Mouse (Mus musculus): ENCODE measurements around the gene Tas2r134.

Tas2r134 gene

DNA sequence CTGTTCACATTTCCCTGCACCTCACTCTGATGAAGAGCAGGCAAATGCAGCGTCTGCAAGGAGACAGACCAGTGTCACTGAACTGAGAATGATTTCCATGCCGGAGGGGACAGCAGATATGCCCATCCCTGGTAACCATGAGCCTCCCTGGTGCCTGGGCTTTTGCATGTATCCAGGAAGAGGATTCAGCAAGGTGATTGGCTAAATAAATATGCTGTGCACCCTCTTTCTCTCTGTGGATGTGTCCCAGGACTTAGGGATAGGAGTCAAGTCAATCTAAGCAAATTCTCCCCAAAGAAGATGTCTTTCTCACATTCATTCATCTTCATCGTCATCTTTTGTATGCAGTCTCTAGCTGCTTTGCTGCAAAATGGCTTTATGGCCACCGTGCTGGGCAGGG lies at the start of gene Tas2r134:
Gene Tas2r134, plus strand, starts transcription at position 301 of the 400 bp plus-strand sequence.
- no peak for DNase-seq

DNA sequence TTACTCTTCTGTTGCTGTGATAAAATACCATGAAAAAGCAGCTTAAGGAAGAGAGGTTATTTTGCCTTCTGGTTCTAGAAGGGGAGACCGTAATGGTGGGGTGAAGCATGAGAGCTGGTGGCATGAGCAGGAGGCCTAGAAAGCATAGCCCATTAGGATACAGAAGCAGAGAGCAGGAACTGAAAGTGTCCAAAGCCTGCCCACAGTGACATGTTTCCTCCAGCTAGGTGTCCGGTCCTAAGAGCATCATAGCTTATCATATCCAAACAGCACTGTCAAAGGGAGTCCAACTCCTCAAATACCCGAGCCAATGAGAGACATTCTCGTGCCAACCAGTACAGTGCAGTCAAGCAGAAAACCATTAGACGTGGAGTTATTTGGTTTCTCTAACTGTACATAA lies 47.5 kb upstream of the Tas2r134 start:
- DNase-seq, result no peak

DNA sequence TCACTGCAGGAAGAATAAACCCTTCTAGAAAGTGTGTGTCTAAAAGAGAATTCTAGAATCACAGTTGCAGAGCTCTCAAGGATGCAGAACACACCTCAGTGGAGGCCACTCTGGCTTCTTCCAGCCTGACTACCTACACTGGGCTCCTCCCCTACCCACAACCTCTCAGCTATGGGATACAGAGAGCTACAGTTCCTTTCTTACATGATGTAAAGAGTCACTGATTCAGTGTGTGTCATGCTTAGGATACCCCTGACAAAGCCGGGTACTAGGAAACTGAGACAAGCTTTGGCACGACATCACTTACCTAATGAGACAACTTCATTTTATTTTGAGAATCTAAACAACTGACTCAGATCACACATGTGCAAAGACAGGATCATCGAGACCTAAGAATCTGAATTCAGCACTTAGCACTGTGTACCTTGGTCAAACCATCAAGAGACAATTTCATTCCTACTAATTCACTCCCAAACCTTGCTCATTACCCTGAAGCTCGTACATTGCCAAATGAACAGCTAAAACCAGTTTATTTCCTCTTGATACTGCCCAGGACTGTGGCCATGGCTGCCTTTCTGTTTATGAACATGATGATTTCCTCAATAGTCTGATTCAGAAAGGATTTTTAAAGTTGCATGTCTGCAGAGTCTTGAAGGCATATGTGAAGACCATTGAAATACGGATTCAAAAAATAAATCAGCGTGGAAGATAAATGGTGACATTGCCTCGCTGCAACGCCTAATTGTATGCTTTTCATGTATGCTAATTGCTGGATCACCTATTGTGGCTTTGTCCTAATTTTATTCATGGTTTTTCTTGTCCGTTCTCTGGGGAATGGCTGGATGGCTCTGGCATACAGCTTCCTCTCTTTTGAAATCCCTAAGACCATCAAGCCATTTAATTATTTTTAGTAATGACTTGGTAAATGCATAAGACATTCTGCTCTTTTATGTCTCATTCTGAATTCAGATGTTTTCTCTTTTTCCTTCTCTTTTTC lies 43.0 kb upstream of the Tas2r134 start:
- no peak for DNase-seq

DNA sequence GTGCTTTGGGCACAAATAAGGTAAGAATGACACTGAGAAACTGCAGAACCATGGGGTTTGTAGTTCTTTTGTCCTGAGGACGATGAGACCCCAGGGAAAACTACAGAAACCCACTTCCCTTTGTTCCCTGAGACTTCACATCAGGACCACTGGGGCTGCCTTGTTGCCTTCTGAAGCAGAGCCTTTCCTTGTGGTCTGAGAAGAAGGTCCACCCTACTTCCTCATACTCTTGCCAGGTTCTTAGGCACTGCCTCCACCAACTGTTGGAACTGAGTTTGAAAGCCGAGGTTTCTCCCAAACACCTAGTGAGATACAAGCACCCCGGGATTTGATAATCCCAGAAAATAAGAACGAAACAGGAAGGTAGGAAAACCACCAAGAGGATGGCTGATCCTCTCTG lies 39.0 kb upstream of the Tas2r134 start:
- DNase-seq, result no peak

DNA sequence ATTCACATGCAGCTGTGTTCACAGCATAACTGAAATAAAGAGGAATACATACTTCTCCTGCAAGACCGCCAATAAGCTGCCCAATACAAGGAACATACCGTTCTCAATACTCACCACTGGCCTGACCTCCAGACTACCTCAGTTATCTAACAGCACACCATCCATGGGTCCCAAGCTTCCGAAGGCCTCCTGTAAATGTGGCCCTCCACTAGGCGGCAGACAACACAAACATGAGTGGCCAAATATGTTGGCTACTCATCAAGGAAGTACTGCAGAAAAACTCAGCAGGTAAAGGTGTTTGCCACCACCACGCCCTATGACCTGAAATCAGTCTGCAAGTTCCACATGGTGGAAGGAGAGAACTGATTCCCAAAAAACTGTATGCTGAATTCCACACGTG lies 38.4 kb upstream of the Tas2r134 start:
- DNase-seq, result no peak

DNA sequence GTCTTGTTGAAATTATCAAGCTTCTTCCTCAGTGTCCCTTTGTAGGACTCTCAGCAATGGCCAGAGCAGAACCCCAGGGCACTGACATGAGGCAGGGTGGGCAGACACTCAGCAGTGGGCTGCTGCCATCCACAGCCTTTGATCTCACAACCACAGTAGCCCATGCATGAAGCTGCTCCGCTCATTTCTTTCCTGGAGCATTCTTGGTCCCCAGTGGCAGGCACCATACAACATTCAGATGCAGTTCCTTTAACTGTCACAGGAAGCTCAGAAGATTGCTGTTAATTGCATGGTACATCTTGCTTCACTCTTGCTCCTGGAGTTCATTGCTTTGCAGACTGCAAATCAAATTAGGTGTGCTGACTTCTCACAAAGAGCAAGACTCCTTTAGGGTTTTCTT lies 37.7 kb upstream of the Tas2r134 start:
- no peak for DNase-seq

DNA sequence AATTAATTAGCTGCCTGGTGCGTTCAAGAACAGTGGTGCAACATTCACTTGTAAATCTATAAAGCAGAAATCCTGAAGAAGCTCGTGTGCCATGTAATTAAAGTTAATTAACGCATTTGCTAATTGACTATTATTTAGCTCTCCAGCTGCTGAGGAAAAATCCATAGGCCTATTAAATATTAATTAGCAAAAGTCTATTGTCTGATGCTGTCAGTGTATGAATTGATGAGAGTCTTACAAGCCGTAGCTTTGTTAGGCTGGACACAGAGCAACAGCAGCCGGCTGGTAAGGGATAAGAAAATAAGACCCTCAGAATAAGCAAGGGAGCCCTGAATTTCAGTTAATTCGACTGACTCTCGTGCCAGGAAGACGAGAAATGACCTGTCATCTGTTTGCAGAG lies 37.0 kb upstream of the Tas2r134 start:
- DNase-seq, result no peak

DNA sequence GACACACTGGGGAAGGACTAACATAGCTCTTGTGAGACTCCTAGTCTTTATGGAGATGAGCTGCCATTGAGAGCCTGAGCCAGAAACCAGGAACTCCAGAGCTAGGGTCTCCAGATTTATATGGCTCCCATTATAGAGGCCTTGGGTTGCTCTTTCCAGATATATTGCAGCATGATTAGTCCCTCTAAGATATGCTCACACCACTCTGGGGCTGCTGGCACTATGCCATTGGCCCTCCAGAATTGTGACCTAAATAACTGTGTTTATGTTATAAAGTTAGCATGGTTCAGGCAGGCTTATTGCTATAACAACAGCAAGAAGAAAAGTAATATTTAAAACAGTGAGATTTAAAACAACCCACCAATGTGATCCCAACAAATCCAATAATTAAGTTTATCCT lies 35.2 kb upstream of the Tas2r134 start:
- DNase-seq, result no peak

DNA sequence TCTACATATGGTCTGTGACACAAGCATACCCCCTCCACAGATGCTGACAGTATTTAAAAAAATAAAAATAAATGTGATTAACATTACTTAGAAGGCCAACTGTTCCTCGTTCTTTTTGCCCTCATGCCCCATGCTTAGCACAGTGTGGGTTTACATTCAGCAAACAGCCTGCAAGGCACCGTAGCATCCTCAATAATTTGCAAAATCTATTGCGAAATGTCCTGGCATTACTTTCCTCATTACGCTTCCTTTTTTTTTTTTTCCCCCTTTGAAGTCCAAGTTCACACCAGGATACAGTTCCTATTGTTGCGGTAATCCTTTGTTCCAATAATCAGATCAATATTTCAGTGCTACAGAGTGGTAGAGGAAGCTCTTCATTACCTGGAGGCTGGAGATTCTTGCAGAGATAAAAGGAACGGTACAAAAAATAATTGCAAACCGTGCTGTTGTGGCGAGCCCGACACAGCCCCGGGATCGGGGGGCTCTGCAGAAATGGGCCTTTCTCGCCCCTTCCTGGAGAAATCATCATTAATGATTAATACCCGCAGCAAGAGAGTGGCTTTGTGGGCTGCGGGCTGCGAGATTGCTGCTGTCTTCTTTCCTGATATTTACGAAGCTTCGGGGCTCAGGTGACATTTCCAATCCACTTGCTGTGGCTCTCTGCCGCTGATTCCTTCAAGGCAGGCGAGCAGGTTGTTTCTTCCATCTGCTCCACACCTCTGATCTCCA lies 27.7 kb upstream of the Tas2r134 start:
- DNase-seq, result no peak

DNA sequence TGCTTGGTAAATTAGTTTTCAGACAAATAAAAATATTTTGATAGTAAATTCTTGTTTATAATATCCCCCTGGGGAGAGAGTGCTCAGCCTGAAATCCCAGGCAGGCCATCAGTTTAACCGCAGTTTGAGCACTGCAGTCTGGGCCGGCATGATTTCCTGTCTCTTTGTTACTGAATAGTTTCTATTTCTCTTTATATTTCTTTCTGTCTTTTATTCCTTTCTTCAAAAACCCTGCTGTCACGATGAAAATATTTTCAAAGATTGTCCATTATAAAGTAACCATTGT lies 27.2 kb upstream of the Tas2r134 start:
- DNase-seq, result no peak

DNA sequence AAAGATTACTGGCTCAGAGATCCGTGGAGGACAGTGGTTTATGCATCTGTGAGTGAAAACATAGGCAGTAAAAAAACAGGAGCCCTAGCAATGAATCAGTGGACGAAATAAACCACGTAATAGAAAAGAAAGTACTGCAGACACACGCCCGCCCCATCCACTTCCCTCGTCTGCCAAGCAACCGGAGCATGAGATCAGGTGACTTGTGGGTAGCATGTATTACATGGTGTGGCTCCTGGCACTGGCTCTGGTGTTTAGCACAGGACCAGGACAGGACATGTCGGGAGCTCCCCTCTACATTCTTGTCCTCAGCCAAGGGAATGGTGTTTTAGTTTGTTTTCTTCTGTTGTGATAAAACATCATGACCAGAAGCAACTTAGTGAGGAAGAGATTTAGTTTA lies 26.4 kb upstream of the Tas2r134 start:
- DNase-seq, result no peak

DNA sequence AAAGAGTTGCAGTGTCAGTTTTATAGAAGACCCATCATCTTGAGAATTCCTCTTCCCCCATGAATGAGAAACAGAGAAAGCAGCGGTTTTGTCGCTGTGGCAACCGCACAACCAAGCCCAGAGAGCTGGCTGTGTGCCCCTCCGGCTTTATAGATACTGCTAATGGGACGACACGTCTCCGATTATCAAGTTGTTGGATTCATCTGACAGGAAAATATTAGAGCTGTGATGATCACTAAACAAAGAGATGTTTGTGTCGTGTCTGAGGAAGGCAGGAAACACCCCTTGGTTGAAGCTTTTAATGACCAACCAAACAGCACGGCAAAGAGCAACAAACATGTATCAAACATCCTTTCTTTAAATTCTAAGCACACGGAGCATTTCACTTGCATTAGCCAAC lies 17.0 kb upstream of the Tas2r134 start:
- no peak for DNase-seq

DNA sequence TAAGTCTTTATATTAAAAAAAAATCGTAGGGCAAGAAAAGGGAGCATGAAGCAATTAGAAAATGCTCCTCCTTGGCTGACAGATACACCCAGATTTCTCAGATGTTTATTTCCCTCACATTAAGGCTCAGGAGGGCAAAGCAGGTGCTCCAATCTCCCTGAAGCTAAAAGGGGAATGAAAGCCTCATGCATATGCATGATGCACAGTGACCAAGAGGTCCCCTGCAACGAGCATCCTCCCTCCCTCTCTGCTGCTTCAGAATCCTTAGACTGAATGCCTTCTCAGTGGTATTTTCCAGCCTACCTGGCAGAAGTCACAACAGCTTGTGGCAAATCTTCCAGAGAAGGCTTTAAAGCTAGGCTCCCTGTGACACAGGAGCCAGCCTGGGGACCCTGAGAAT lies 16.4 kb upstream of the Tas2r134 start:
- no peak for DNase-seq

DNA sequence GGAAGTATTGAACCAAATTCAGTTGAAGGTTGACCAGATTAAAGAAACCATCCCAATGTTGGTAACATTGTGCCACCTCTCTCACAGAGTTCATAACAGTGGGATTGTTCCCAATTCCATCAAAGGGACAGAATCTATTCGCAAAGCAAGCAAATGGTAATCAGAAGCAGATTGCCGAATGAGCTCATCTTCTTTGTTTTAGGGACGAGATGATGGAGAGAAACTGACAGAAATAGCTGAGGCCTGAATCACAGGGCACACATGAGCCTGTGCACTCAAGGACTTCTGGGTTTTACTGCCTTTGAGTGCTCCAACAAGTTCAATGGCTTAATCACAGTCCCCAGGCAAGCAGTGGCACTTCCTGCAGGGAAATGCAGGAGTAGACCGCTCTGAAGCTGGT lies 13.6 kb upstream of the Tas2r134 start:
- no peak for DNase-seq

DNA sequence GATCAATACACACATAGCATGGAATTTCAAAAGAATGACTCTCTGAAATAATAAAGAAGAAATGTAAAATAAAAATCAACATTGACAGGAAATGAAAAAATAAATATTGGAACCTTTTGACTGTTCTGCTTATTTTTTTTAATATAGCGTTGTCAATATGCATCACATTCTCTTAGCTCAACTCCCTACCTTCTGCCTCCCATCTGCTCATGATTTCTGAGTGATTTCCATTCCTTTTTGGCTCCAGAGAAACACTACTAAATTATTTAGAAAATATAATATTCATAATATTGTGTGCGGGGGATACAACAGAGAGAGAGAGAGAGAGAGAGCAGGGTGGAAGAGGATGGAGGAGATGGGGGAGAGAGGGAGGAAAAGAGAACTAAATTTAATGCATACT lies 5.4 kb upstream of the Tas2r134 start:
- DNase-seq, result no peak

DNA sequence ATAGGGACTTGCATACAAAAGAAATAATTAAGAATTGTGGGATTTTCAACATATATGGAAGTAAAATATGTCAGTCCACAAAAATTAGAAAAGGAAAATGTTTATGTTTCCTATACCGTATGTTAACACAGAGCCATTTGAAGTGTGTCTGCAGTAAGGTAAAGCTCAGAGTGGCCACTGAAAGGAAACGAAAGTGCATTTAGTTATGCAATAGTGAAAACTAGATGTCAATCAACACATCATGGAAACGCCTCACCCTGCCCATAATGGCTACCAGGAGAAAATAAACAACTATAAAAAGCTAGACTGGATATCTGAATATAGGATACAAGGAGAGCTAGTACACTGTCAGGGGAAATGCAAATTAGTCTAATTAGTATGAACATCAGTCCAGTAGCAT lies 1.3 kb upstream of the Tas2r134 start:
- DNase-seq, result no peak

DNA sequence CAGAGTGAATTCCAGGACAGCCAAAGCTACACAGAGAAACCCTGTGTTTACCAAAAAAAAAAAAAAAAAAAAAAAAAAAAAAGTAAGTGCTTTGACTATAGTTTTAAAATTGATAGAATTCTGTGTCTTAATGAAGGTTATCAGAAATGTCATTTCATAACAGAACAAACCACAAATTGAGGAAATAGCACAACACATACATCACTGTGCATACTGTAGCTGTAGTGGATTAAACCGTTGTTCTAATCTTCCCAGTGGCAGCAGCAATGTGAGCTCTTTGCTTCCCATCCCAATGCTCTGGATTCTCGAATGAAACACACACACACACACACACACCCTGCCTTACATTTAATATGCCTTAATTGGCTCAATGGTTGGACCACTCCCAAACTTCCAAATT lies 4.1 kb downstream of the Tas2r134 start:
- DNase-seq, result no peak

DNA sequence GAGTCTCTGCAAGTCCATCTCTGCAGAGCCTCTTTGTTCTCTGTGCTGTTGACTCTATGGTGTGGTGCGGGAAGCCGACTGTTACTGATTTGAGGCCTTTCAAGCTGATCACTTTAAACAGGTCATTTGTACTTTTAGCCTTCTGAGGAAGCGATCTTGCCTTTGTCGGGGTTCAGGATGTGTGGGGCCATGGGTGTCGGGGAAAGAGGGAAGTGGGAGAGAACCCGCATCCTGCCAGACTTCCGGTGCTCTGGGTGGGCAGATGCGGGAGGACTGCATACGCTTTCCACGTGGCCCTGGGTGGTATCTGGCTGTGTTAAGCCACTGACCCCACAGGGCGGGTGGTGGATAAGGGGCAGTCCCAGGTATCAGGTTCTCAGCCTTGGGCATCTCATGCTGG lies 10.4 kb downstream of the Tas2r134 start:
- DNase-seq, result no peak

DNA sequence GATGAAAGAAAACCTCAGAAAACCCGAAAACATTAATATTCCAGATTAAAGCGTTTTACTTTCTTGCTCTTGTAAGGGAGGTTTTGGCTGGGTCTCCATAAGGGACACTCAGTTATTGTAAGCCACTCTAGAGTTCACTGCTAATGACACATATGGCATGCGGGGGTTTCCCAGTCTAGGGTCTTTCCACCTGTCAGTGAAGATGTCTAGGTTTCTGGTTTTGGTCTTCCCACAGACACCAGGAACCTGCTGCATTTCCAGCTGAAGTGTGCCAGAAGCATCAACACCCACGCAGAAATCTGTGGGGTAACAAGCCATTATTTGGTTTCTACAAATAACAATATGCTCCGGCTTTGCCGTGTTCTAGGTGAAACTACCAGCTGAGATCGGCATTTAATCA lies 14.3 kb downstream of the Tas2r134 start:
- DNase-seq, result no peak

DNA sequence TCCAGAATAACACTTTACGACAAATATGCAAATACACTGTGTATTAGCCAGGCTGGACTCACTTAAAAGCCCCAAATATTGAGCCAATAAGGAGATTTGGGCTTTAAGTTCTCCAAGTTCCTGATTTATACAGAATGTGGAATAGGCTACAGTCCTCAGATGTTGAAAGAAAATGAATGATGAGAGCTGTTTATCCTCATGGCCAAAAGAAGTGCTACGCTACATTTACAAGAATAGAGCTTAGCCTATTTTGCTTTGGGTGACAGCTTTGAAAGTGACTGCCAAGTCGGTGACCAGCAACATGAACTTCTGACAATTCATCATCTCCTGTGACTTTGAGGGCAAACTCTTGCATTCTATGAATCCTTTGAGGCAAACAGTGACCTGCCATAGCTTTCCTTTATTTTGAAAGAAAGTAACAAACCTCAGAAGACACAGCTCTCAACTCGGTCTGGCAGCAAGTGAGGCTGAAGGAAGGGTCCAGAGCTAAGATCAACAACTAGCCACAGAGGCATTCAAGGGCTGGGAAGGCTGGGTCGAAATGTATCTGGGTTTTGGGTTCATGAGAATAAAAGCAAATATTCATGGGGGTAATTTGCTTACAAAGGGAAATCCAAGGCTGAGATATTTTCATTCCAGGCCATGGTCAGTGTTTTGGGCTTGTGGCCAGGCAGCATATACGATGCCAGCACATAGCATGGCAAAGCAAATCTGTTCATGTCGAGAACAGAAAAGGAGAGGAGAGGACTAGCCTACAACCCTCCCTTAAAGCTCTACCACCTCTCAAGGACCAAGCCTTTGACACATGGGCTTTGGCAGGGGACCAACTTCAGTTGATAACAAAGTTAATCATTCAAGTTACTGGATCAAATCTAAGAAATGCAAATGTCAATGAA lies 16.2 kb downstream of the Tas2r134 start:
- no peak for DNase-seq

DNA sequence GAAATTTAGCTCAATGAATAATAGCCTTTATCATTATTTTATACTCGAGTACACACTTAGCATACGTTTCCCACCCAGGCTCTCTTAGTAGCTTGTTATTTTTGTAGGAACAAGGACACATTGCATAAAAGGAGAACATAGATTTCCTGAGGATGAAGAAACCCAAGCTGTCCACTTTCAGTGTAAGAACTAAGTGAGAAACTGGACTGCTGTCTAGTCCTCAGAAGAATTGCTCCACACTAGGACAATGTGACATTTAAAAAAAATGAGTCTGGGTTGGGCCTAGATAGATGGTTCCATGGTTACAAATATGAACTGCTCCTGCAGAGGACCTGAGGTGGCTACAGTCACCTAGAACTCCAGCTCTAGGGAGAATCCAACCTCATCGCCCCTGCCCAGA lies 20.7 kb downstream of the Tas2r134 start:
- no peak for DNase-seq

DNA sequence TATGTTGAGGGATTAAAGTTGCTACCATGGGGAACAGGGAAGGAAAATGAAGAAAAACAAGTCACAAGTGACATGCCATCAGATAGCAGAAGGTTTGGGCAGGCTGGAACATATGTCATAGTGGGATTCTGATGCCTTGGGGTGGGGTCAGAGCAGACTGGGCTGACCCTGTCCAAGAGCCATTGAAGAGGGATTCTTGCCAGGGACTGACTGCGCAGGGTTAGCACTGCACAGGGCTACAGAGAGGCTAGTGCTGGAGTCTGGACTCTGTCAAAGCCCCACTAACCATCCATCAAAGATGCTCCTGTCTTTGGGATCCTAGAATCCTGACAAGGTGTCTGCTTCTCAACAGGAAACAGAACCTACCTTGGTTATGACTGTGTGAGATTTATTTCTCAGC lies 22.6 kb downstream of the Tas2r134 start:
- no peak for DNase-seq

DNA sequence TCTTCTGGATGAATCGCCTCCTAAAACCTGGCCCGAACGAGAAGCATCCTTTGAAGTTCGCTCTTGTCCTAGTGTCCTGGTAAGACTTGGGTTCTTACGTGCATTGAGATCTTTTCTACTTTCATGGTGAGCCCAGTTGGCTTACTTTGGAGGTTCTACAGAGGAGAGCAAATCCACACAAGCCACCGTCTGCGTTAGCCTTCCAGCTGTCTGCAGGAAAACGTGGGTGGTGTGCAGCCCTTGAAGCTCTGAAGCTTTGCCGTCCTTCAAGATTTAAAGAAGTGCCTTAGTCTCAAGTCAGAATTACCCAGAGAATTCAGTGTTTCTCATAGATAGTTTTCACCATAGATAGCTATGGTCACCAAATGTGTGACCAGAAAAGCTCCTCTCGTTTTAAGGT lies 24.8 kb downstream of the Tas2r134 start:
- no peak for DNase-seq

DNA sequence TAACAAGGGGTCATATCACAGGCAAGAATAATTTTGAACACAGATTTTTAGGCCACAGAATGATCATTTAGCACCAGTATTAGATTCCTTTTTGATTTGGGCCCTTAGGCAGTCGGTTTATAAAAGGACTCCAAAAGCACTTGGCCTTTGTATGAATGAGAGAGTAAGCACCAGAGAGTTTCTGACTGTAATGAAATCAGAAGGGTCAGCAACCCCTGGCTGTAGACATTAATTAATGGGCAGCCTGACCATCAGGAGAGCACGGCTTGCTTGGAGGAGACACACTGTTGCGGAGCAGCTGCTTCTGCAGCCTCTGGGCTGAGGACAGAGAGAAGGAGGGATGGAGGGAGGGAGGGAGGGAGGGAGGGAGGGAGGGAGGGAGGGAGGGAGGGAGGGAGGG lies 30.4 kb downstream of the Tas2r134 start:
- no peak for DNase-seq

All from thymus, postnatal 25 days (tissue).